Mouse (Mus musculus): ENCODE data around the gene Tesc. TPM values are rescaled to one million over a fixed set of nuclear protein-coding genes. Genes with fewer than 3 reads are reported as not detected.
A peak's percentile ranks its signal among the peaks of the same experiment; 100 is the strongest.

Gene Tesc
- total RNA-seq (2014; fragmentation: Nextera tagmentation) (8.5 TPM in 1 of 2 replicates, not detected in the other), total RNA-seq (2017) (0.56 and 0.82 TPM in 2 replicates)

DNA sequence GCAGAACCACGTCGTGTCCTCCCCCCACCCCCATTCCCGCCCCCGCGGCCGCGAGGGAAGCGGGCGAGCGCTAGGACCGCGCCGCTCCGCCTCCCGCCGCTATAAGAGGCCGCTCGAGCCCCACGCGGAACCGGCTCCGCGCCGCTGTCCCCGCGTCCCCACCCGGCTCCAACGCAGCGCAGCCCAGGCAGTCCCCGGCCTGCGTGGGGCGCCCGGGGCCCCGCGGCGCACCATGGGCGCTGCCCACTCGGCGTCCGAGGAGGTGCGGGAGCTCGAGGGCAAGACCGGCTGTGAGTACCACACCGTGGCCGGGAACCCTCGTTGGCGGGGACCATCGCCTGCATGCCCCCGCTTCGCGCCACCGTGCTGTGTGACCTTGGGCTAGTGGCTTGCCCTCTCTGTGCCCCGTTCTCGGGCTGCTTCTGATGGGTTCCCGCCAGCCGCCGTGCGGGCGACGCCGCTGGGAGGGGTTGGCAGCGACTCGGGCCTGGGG is at the start of gene Tesc:
Gene Tesc (plus strand): TSS at position 46 of the 493 bp plus-strand sequence.
- ATAC-seq (replicated peaks; ENCODE audit: poor library complexity, severe bottlenecking): no peak

- peak; percentile 33 for ATAC-seq (replicated peaks; ENCODE audit: poor library complexity, severe bottlenecking)
Measured at GRCm38 (mm10) chr5:117978159-117978697, 49.3 kb upstream of the Tesc start.

GRCm38 (mm10) chr5:117979082-117979481 is 48.5 kb upstream of the Tesc start:
- no peak for ATAC-seq (replicated peaks; ENCODE audit: poor library complexity, severe bottlenecking)

GRCm38 (mm10) chr5:117980921-117981320 is 46.6 kb upstream of the Tesc start:
- no peak for ATAC-seq (replicated peaks; ENCODE audit: poor library complexity, severe bottlenecking)

DNA sequence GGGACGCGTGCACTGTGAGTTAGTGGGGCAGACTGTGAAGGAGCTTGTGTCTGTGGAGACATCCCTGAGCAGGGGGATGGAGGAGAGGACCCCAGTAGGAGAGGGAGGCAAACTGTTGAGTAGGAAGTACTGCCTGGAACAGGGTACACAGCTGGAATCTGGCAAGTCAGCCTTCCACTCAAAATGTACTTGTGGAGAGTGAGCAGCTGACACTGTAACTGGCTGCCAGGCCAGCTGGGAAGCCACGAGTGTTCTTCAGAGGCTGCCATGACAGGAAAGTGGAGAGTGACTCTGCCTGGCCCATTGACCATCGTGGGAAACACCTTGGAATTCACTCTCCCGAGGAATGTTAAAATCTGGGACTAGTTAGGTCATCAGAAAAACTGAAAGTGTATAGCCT is 45.6 kb upstream of the Tesc start:
- no peak for ATAC-seq (replicated peaks; ENCODE audit: poor library complexity, severe bottlenecking)

DNA sequence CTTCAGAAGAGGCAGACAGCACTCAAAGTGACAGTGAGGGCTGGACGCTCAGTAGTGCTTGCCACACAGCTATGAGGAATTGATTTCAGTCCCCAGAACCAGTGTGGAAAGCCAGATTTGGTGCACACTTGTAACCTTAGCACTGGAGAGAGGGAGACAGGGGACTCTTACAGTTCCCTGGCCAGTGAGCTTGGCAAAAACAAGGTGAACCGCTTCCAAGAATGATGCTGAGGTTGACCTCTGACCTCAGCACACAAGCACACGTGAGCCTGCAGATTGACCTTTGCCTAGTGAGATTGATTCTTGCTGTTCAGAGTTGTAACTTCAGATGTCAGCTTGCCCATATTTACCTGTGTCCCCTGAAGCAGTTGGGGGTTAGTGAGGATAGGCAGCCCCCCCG is 41.2 kb upstream of the Tesc start:
- no peak for ATAC-seq (replicated peaks; ENCODE audit: poor library complexity, severe bottlenecking)

GRCm38 (mm10) chr5:117987891-117988290 is 39.7 kb upstream of the Tesc start:
- no peak for ATAC-seq (replicated peaks; ENCODE audit: poor library complexity, severe bottlenecking)

DNA sequence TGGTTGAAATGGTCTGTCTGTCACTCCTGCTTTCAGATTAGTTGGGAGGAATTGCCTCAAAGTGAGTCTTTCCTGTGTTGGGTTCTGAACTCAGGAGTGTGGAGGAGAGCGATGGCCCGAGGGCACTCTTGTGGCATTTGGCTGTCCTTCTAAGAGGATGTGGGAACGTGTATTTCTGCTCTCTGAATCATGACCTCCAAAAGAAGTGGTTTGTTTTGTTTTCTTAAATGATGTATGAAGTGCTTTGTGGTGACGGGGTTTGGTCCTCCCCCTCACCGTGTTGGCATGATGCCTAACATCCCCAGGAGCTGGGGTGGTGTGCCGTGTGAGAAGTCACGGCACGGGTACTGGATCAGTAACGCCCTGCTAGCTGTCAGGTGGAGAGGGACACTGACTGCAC is 39.2 kb upstream of the Tesc start:
- ATAC-seq (replicated peaks; ENCODE audit: poor library complexity, severe bottlenecking): no peak

GRCm38 (mm10) chr5:117989773-117990172 is 37.8 kb upstream of the Tesc start:
- ATAC-seq (replicated peaks; ENCODE audit: poor library complexity, severe bottlenecking): no peak

DNA sequence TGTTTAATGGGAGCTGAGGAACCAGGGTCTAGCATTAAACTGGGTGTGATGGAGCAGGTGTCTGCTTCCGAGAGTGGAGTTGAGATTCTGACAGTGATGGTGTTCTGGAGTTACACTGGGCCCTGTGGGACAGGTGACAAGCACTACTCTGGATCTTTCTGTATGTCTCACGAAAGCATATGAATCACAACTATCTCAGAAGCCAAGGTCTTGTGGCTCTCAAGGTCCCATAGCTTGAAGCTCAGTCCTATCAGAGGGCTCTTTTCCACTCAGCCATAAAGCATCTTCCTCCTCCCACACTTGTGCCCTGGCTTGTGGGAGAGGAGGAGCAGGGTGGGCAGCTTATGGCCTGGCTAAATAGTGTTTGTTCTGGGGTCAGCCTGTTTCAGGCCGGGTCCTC is 36.6 kb upstream of the Tesc start:
- ATAC-seq (replicated peaks; ENCODE audit: poor library complexity, severe bottlenecking): no peak

DNA sequence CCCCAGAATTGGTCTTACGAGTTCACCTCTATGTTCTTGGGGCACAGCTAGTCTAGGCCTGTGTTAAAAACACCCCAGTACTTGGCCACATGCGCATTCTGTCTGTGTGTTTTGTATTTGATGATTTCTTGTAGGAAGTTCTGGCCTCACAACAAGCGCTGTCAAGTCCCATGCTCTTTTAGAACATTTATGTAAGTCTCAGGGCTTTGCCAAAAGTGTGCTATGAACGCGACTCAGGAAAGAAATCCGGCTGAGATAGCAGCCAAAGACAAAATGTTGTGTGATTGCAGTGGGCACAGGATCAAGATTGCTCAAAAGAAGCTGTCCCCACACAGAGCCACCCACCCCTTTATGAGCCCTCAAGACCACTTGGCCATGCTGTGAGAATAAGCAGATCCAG is 34.0 kb upstream of the Tesc start:
- no peak for ATAC-seq (replicated peaks; ENCODE audit: poor library complexity, severe bottlenecking)

DNA sequence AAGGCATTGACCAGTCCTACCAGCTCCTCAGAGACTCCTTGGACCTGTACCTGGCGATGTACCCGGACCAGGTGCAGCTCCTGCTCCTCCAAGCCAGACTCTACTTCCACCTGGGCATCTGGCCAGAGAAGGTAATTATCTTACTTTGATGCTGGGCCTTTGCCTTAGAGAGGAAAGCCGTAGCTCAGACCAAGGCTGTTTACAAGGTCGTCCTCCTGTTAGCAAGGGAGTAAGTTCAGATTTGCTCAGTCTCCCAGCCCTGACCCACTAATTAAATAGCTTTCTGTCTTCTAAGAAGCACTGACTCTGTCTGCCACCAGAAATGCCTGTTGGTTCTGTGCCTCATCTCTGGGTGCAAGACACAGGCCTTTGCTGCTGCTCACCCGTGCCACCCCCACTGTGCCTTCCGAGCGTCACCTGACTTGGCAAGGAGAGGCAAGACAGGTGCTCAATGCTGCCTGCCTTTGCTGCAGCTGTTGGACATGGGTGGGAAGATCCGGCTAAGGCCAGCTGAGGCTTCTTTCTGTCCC is 32.1 kb upstream of the Tesc start:
- no peak for ATAC-seq (replicated peaks; ENCODE audit: poor library complexity, severe bottlenecking)

DNA sequence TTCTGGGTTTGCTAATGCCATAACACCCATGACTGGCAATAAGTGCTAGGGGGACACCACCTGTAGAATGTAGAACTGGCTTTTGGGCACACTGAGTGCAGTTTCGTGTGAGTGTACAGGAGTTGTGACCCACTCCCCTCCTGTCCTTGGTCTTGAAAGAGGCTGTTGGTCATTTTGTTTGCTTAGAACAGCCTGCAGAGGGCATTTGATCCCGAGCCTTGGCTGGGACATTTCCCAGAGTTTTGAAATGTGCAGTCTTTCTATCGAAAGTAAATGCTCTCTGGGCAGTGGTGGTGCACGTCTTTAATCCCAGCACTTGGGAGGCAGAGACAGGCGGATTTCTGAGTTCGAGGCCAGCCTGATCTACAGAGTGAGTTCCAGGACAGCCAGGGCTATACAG is 31.6 kb upstream of the Tesc start:
- ATAC-seq (replicated peaks; ENCODE audit: poor library complexity, severe bottlenecking): no peak

DNA sequence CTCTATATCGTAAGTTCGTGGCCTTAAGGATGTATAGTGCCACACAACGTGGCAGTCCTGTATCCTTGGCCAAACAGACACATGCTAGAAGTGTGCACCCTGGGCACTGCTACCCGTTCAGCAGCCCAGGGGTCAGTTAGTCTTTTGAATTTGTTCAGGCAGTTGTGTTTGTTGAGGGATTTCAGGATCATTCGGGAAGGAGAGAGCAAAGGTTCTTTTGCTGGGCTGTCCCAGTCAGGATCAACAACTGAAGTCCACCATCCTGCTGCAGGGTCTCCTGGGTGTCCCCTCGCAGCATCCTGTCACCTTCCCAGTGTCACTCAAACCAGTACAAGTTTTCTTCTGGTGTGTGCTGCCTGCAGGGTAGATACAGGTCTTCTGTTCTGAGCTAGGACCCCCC is 31.0 kb upstream of the Tesc start:
- ATAC-seq (replicated peaks; ENCODE audit: poor library complexity, severe bottlenecking): no peak

DNA sequence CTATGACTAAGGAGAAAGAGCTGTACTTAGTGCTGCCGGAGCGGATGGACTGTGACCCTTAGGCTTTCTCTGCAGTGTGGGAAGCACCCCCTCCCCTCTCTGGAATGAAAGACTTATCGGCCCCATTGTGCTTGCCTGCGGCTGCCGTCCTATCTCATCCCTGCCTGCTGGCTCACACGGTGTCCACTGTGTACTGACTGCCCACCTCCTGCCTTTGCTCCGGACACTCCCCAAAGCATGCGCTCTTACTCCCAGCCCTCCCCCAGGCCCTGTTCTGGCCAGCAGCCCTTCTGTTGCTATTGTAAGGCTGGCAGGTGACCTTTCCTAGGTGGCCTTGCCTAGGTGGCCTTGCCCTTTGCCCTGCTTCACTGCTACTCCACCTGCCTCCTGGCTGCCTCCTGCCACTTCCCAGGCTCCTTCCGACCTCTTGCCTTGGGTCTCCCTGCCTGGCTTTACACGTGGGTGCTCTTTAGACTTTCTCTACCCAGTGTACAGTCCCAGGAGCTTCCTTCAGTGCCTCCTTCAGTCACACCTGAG is 30.0 kb upstream of the Tesc start:
- no peak for ATAC-seq (replicated peaks; ENCODE audit: poor library complexity, severe bottlenecking)

GRCm38 (mm10) chr5:117999061-117999460 is 28.5 kb upstream of the Tesc start:
- no peak for ATAC-seq (replicated peaks; ENCODE audit: poor library complexity, severe bottlenecking)

DNA sequence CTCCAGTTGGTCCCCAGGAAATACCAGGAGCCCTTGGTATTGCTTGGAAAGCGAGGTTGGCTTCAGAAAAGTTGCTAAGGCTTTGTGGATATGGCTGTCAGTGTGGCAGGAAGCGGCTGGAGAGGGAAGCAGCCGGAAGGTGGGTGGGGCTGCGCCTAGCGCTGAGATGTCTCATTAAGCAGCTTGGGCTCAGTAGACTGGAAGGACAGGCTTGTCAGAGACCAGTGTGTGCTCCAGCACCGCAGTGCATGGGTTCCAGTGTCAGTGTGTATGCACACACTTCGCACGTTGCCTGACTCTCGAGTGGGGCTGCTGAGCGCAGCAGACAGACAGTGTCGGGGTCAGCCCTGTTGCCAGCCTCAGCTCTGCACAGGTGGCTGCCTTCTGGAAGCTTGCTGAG is 28.0 kb upstream of the Tesc start:
- no peak for ATAC-seq (replicated peaks; ENCODE audit: poor library complexity, severe bottlenecking)

DNA sequence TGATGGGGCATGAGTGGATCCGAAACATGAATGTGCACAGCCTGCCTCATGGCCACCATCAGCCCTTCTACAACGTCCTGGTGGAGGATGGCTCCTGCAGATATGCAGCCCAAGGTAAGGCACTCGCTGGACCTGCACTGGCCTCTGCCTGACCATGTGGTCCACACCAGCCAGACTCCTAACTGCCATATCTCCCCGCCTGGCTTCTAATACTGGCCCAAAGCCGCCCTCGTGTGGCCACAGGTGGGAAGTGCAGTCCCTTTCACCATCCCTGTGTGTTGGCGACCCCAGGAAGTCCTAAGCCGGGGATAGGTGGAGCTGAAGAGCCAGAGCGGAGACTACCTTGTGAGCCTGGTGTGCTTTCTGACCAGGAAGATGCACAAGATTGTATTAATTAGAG is 25.5 kb upstream of the Tesc start:
- peak; percentile 80 for ATAC-seq (replicated peaks; ENCODE audit: poor library complexity, severe bottlenecking)

DNA sequence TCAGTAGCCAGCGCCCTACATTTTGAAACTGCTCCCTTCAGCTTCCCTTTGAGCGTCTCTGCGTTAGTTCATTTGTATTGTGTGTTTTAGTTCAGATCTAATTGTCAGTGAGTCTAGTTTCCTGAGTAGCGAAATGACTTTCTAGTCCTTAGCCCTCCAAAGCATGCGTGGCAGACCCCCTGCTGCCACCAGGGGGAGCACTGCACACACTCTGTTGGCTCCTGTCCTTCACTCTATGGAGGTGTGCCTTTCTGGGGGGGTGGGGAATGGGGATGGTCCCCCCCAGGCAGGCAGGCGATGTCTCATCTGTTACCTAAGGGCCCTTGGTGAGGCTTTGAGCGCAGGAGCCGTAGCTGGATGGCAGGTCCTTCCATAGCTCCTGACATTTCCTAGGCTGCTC is 22.9 kb upstream of the Tesc start:
- peak; percentile 45; the same call in 1 of the 2 replicates for ATAC-seq (replicated peaks; ENCODE audit: poor library complexity, severe bottlenecking)

DNA sequence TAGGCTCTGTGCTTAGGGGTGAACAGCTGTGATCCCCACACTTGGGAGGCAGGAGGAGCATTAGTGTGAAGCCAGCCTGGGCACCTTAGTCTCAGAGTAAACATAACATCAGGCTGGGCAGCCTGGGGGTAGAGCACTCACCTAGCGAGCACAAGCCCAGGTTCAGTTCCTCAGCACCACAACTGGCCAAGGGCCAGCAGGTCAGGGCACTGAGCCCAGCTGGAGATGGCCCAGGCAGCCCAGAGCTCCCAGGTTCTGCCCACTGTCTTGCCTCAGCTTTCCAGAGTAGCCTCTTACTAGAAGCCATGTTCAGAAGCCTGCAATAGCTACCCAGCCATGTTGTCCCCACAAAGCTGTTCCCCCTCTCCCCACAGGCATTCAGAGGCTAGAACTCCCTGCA is 21.8 kb upstream of the Tesc start:
- ATAC-seq (replicated peaks; ENCODE audit: poor library complexity, severe bottlenecking): no peak

- ATAC-seq (replicated peaks; ENCODE audit: poor library complexity, severe bottlenecking): no peak
Measured at GRCm38 (mm10) chr5:118008344-118008743, 19.2 kb upstream of the Tesc start.

GRCm38 (mm10) chr5:118010872-118011271 is 16.7 kb upstream of the Tesc start:
- no peak for ATAC-seq (replicated peaks; ENCODE audit: poor library complexity, severe bottlenecking)

All from granulocyte monocyte progenitor cell, adult 5-6 weeks (primary cell).